Mouse (Mus musculus): Measurements from ENCODE around the gene Ptrh1. TPM values are rescaled to one million over a fixed set of nuclear protein-coding genes. Genes with fewer than 3 reads are reported as not detected.

Gene Ptrh1
- total RNA-seq, 2 experiments from 2014 or later: 1.7 to 3.3 TPM

Other genes with a start within 250 kb of the Ptrh1 start
- 10 to 100 TPM in 1 of 2 experiments, 1 to 10 TPM in 1; 9.7 to 13.0 TPM for gene Fam102a, start 240.5 kb upstream of the Ptrh1 start, total RNA-seq (2021)
- gene Dpm2, start 204.9 kb upstream of the Ptrh1 start, total RNA-seq (2021): 10 to 100 TPM; 31.2 to 32.6 TPM
- not detected for gene Pip5kl1, start 201.0 kb upstream of the Ptrh1 start, total RNA-seq (2021)
- gene 9430097D07Rik, start 200.1 kb upstream of the Ptrh1 start, total RNA-seq (2021): not detected
- gene St6galnac4, start 188.7 kb upstream of the Ptrh1 start, total RNA-seq (2021): 10 to 100 TPM; 29.3 to 31.8 TPM
- 100 to 1,000 TPM in 1 of 2 experiments, 10 to 100 TPM in 1; 87.9 to 103 TPM for gene St6galnac6, start 176.1 kb upstream of the Ptrh1 start, total RNA-seq (2021)
- gene Ak1, start 154.0 kb upstream of the Ptrh1 start, total RNA-seq (2021): 100 to 1,000 TPM; 522 to 538 TPM
- 100 to 1,000 TPM; 152 to 166 TPM for gene Eng, start 129.2 kb upstream of the Ptrh1 start, total RNA-seq (2021)
- gene Fpgs, start 71.6 kb upstream of the Ptrh1 start, total RNA-seq (2021): 10 to 100 TPM in 1 of 2 experiments, 1 to 10 TPM in 1; 9.9 to 11.7 TPM
- gene Cdk9, start 62.7 kb upstream of the Ptrh1 start, total RNA-seq (2021): 10 to 100 TPM; 35.4 to 37.6 TPM
- 10 to 100 TPM; 45.3 to 47.1 TPM for gene Sh2d3c, start 54.7 kb upstream of the Ptrh1 start, total RNA-seq (2021)
- gene 6330409D20Rik, start 34.8 kb upstream of the Ptrh1 start, total RNA-seq (2021): not detected
- 10 to 100 TPM; 14.4 to 16.4 TPM for gene Tor2a, start 18.6 kb upstream of the Ptrh1 start, total RNA-seq (2021)
- gene Ttc16, start 153 bp upstream of the Ptrh1 start, total RNA-seq (2021): not detected
- under 1 TPM in 1 of 2 experiments, not detected in 1; 0.14 TPM for gene Cfap157, start 8.6 kb downstream of the Ptrh1 start, total RNA-seq (2021)
- gene Stxbp1, start 71.5 kb downstream of the Ptrh1 start, total RNA-seq (2021): 10 to 100 TPM; 25.4 to 25.7 TPM
- gene Fam129b, start 100.3 kb downstream of the Ptrh1 start, total RNA-seq (2021): 10 to 100 TPM; 40.4 to 46.2 TPM
- 100 to 1,000 TPM in 1 of 2 experiments, 10 to 100 TPM in 1; 94.4 to 121 TPM for gene Rpl12, start 185.8 kb downstream of the Ptrh1 start, total RNA-seq (2021)
- 10 to 100 TPM; 10.7 to 16.2 TPM for gene Lrsam1, start 185.8 kb downstream of the Ptrh1 start, total RNA-seq (2021)
- 10 to 100 TPM; 17.3 to 17.9 TPM for gene Slc2a8, start 206.3 kb downstream of the Ptrh1 start, total RNA-seq (2021)

Data from heart, postnatal 10 days (tissue).